Mouse (Mus musculus) ES-Bruce4 (cell line): ENCODE data around the gene Blm.

Source experiments
- CTCF ChIP-seq: IDR thresholded peaks from one replicate; pipeline ENCODE4 v1.8.1; 2011; ENCODE audit warnings: low read depth, low read length
- POLR2A ChIP-seq: IDR thresholded peaks from one replicate; pipeline ENCODE4 v1.8.1; 2011; ENCODE audit warnings: low read length; ENCODE audit not compliant: insufficient read depth

GRCm38 (mm10) chr7:80557161-80557560, 22.2 kb upstream of the Blm start:
- TF ChIP-seq CTCF (no peak), POLR2A (no peak)
